Mouse (Mus musculus) liver, adult 2 months (tissue): ENCODE measurements at regions not wholly inside any gene's neighbourhood (a gene's known extent, or its start where the extent isn't known, plus 50 kb on each side); places are given as distances from the start of the nearest gene placed in this dataset.
A peak's percentile ranks its signal among the peaks of the same experiment; 100 is the strongest.

ENCODE experiments used
- DNase-seq: peaks from one replicate; pipeline ENCODE4 v3.0.0-alpha.2; 2011; ENCODE audit warnings: low read depth, low spot score; ENCODE audit errors: extremely low read depth
- H3K27ac ChIP-seq: fragments of 200-500 bp; replicated peaks from 2 replicates; pipeline ENCODE4 v1.5.1; 2012; ENCODE audit warnings: low read depth, mild to moderate bottlenecking, control low read depth, inconsistent platforms, low read length; ENCODE audit not compliant: insufficient read depth
- H3K27me3 ChIP-seq: fragments of 200-500 bp; 2 replicates; pipeline ENCODE4 v1.6.1; 2012; ENCODE audit warnings: mild to moderate bottlenecking, moderate library complexity, low read length, inconsistent platforms; ENCODE audit not compliant: control insufficient read depth, insufficient read depth
- H3K36me3 ChIP-seq: fragments of 200-500 bp; 2 replicates; pipeline ENCODE4 v1.6.1; 2012; ENCODE audit warnings: low read length, inconsistent platforms; ENCODE audit not compliant: control insufficient read depth, insufficient read depth
- H3K4me1 ChIP-seq: fragments of 200-500 bp; 2 replicates; pipeline ENCODE4 v1.6.1; 2011; ENCODE audit warnings: low read length; ENCODE audit not compliant: control insufficient read depth, insufficient read depth
- H3K4me3 ChIP-seq: fragments of 200-500 bp; 2 replicates; pipeline ENCODE4 v1.5.1; 2011; ENCODE audit warnings: low read depth, mild to moderate bottlenecking, control low read depth, low read length, moderate library complexity; ENCODE audit not compliant: insufficient read depth
- H3K79me2 ChIP-seq: fragments of 200-500 bp; 2 replicates; pipeline ENCODE4 v1.6.1; 2012; ENCODE audit warnings: inconsistent platforms, mild to moderate bottlenecking, low read length, moderate library complexity; ENCODE audit not compliant: control insufficient read depth, insufficient read depth
- H3K9ac ChIP-seq: fragments of 200-500 bp; 2 replicates; pipeline ENCODE4 v1.6.1; 2012; ENCODE audit warnings: low read depth, mild to moderate bottlenecking, control low read depth, inconsistent platforms, low read length
- CTCF ChIP-seq: fragments of 200-500 bp; IDR thresholded peaks from 2 replicates; pipeline ENCODE4 v1.5.1; 2011; ENCODE audit warnings: low read depth, low read length, control low read depth
- POLR2A ChIP-seq: fragments of 200-500 bp; IDR thresholded peaks from 2 replicates; pipeline ENCODE4 v1.6.1; 2011; ENCODE audit warnings: low read length, control low read depth; ENCODE audit not compliant: insufficient read depth; ENCODE audit errors: extremely low read depth
- WGBS: fragments of 180-500 bp; shearing (Covaris S2); methylation state at CpG from one replicate; pipeline ENCODE4 v1.1.7; 2018; 5-methylcytosine and 5-hydroxymethylcytosine counted together

GRCm38 (mm10) chr6:127265063-127265775, 113.2 kb upstream of the Ccnd2 start:
- no peak overlapping the region for H3K27ac ChIP-seq
- 69% methylated on average over 9 of the region's 9 CpGs for WGBS

GRCm38 (mm10) chr6:127265901-127266812, 114.2 kb upstream of the Ccnd2 start:
- Histone ChIP-seq H3K27ac (peak overlapping the region; percentile 41), H3K4me1 (0 out of 2 replicates have a peak, but pooled peaks cover 2% of the 10 kb centered on the region), H3K27me3 (no peaks in the 10 kb centered on the region), H3K9ac (no peak overlapping the region), H3K79me2 (no peaks in the 10 kb centered on the region), H3K4me3 (no peak overlapping the region; the same call in 1 of the 2 replicates), H3K36me3 (no peaks in the 10 kb centered on the region)
- WGBS: 14% methylated on average over 21 of the region's 21 CpGs
- DNase-seq: peak; percentile 58
- TF ChIP-seq CTCF: no peak
- no peak for TF ChIP-seq POLR2A

More at GRCm38 (mm10) chr6:127265063-127265775, 113.2 kb upstream of the Ccnd2 start:
- no peak for DNase-seq
- TF ChIP-seq POLR2A: no peak
- TF ChIP-seq CTCF: no peak
- Histone ChIP-seq H3K27me3 (no peaks in the 10 kb centered on the region), H3K9ac (no peak overlapping the region), H3K79me2 (no peaks in the 10 kb centered on the region), H3K4me3 (no peak overlapping the region), H3K36me3 (no peaks in the 10 kb centered on the region), H3K4me1 (0 out of 2 replicates have a peak, but pooled peaks cover 2% of the 10 kb centered on the region)

GRCm38 (mm10) chr6:127266813-127267165, 114.8 kb upstream of the Ccnd2 start:
- Histone ChIP-seq H3K4me3 (no peak overlapping the region), H3K36me3 (no peaks in the 10 kb centered on the region), H3K9ac (no peak overlapping the region), H3K27me3 (no peaks in the 10 kb centered on the region), H3K79me2 (no peaks in the 10 kb centered on the region), H3K4me1 (0 out of 2 replicates have a peak, but pooled peaks cover 2% of the 10 kb centered on the region), H3K27ac (peak overlapping the region; percentile 41)
- WGBS: 35% methylated on average over 10 of the region's 10 CpGs
- TF ChIP-seq POLR2A: no peak
- peak; percentile 27; the same call in 1 of the 2 replicates for TF ChIP-seq CTCF
- no peak for DNase-seq

- Histone ChIP-seq H3K4me1 (0 out of 2 replicates have a peak, but pooled peaks cover 2% of the 10 kb centered on the region), H3K79me2 (no peaks in the 10 kb centered on the region), H3K27ac (no peak overlapping the region), H3K27me3 (no peaks in the 10 kb centered on the region), H3K9ac (no peak overlapping the region), H3K4me3 (no peak overlapping the region), H3K36me3 (no peaks in the 10 kb centered on the region)
- TF ChIP-seq CTCF: no peak
- no peak for TF ChIP-seq POLR2A
- WGBS: 47% methylated on average over 4 of the region's 4 CpGs
- no peak for DNase-seq
Measured at GRCm38 (mm10) chr6:127269021-127269420, 117.0 kb upstream of the Ccnd2 start.

- Histone ChIP-seq H3K36me3 (no peaks in the 10 kb centered on the region), H3K4me1 (0 out of 2 replicates have a peak, but pooled peaks cover 2% of the 10 kb centered on the region), H3K79me2 (no peaks in the 10 kb centered on the region), H3K9ac (no peak overlapping the region), H3K27me3 (no peaks in the 10 kb centered on the region), H3K4me3 (no peak overlapping the region), H3K27ac (no peak overlapping the region)
- no peak for DNase-seq
- WGBS: 87% methylated on average over 7 of the region's 7 CpGs
- TF ChIP-seq CTCF (no peak), POLR2A (no peak)
Measured at GRCm38 (mm10) chr6:127269525-127270044, 117.6 kb upstream of the Ccnd2 start.
